Mouse (Mus musculus): ENCODE measurements around the gene 9330182L06Rik. TPM values are rescaled to one million over a fixed set of nuclear protein-coding genes. Genes with fewer than 3 reads are reported as not detected.

The 9330182L06Rik gene
- polyA plus RNA-seq, 1 experiment, result 15.2 TPM

- no peak for DNase-seq (ENCODE audit: extremely low spot score in 1 of 2, low spot score in 1 of 2)
These were observed 96.2 kb downstream of the 9330182L06Rik start for GRCm38 (mm10) chr5:9361982-9362661.

DNA sequence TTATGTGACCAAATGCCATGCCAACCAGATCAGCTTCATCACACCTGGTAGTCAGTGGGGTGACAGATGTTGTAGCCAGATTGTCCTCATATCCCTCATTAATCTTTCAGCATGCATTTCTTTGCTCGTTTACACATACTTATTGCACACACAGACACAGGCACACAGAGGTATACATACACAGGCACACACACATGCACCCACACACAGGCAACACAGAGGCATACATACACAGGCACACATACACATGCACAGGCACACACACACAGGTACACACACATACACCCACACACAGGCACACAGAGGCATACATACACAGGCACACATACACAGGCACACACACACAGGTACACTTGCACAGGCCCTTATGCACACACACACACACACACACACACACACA is 99.0 kb downstream of the 9330182L06Rik start:
- no peak for DNase-seq (ENCODE audit: extremely low spot score in 1 of 2, low spot score in 1 of 2)

DNA sequence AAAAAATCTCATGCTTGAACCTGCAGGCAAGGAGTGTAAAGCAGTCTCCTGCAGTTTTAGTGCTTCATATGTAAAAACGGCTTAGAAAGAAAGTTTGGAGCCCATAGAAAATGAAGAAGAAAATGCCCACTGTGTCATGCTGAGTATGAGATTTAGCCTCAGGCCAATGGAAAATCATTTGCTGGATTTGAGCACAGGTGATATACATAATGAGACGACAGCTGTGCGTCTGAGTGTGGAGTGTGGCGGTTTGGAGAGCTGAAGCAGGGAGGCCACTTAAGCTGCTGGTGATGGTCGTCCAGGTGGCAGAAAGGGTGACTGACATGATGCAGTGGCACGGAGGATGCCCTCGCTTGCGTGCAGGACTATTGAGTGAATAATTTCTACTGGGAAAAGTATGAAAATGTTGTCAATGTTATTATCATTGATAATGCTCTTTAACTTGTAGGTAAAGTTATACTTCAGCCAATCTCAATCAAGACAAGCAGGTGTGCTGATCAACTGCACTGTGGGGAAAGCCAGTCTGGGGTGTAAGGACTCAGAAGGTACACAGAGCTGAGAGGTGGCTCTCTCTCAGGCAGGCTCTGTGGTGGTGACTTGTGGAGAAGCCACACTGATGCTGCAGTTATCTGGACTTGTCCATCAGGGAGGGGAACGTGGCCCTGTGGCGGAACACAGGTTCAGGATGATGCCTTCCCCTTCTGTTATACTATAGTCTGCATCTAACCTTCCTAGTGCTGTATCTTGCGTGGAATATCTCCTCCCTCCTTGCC is 102.2 kb downstream of the 9330182L06Rik start:
- DNase-seq (ENCODE audit: extremely low spot score in 1 of 2, low spot score in 1 of 2), result no peak

DNA sequence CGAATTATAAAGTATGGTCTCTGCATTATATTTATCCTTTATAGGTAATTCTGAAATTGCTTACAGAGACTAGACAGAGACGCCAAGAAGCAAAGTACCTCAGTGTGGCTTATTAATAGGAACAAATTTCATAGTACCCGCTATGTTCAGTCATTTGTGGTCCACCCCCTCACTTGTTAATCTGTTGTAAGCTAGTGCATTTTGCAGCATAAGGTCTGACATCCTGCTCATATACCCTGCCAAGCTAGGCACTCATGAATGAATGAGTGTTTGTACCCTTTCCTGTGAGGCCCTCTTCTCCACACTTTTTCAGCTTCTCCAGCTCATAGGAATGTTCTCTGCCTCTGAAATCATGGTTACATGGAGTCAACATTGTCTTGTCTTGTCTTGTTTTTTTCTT is 105.2 kb downstream of the 9330182L06Rik start:
- no peak for DNase-seq (ENCODE audit: extremely low spot score in 1 of 2, low spot score in 1 of 2)

DNA sequence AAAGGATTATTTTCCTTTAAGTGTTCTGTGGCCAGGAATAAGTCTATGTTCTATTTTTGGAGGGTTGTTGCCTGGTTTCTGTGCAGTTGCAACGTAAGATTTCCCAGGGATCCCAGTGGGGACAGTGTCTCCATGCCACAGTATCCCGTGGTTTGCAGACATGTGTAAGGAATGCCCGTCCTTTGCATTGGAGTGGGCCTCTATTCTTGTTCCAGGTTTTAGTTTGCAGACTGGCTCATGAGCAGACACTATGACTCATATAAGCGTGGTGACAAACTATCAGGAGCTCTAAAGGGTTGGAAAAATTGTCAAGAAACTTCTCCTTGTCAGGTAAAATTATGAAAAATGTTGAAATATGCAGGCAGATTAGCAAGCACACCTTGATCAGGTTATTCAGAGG is 107.4 kb downstream of the 9330182L06Rik start:
- peak in 1 of 2 experiments; percentile 38 for DNase-seq (ENCODE audit: extremely low spot score in 1 of 2, low spot score in 1 of 2)

DNA sequence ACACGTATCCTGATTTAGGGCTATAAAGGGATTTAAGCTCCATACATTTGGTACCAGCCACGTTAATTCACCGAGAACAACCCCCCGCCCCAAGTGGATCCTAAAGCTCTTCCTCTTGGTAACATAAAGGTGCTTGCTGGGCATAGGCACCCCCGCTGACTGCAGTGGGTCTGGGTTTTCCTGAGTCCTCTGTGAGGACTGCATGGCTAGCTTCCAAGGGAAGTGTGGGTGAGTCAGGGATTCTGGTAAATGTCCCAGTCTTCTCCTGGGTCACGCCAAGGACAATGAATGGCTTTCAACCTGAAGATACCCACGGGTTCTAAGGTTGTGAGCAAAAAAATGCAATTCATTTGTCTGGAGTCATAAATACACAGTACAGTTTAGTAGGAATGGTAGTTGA is 124.0 kb downstream of the 9330182L06Rik start:
- no peak for DNase-seq (ENCODE audit: extremely low spot score in 1 of 2, low spot score in 1 of 2)

GRCm38 (mm10) chr5:9391858-9392393 is 126.0 kb downstream of the 9330182L06Rik start:
- no peak for DNase-seq (ENCODE audit: extremely low spot score in 1 of 2, low spot score in 1 of 2)

GRCm38 (mm10) chr5:9417098-9417497 is 151.2 kb downstream of the 9330182L06Rik start:
- no peak for DNase-seq (ENCODE audit: extremely low spot score in 1 of 2, low spot score in 1 of 2)

GRCm38 (mm10) chr5:9417802-9418201 is 151.9 kb downstream of the 9330182L06Rik start:
- no peak for DNase-seq (ENCODE audit: extremely low spot score in 1 of 2, low spot score in 1 of 2)

- peak in 1 of 2 experiments; percentile 61 for DNase-seq (ENCODE audit: extremely low spot score in 1 of 2, low spot score in 1 of 2)
These were observed 154.0 kb downstream of the 9330182L06Rik start for GRCm38 (mm10) chr5:9419964-9420363.

DNA sequence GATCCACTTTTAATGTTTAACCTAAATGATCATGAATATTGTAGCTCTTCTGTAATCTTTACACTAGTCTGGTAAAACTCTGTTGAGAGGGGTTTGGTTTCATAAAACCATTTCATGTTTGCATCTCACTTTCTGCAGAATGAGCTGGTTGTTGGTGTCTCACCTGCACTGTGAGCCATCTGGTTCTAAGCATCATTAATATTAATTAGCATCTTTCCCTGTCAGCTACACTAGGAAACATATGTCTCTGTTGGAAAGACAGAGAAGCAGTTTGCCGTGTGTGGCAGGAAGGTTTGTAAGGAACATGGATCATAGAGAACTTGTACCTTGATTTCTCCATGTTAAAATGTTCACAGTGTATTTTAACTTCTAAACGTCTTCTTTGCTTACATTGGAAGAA is 158.5 kb downstream of the 9330182L06Rik start:
- DNase-seq (ENCODE audit: extremely low spot score in 1 of 2, low spot score in 1 of 2), result no peak

GRCm38 (mm10) chr5:9427165-9427564 is 161.2 kb downstream of the 9330182L06Rik start:
- DNase-seq (ENCODE audit: extremely low spot score in 1 of 2, low spot score in 1 of 2), result no peak

GRCm38 (mm10) chr5:9427581-9428241 is 161.8 kb downstream of the 9330182L06Rik start:
- peak; percentile 20 to 84 for DNase-seq (ENCODE audit: extremely low spot score in 1 of 2, low spot score in 1 of 2)

DNA sequence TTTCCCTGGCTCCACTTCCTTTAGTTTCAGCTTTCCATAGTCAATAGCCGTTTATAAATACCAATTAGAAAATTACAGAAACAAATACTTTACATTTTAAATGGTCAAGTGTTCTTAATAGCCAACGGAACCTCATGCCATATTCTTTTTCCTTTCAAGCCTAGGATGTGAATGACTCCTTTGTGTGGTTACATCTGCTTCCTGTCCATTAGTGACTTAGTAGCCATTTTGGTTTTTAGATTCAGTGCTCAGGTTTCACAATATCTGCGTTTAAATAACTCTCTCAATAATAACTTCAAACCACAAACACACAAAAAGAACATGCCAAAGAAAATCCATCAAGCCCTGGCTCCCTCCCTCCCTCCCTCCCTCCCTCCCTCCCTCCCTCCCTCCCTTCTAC is 162.8 kb downstream of the 9330182L06Rik start:
- no peak for DNase-seq (ENCODE audit: extremely low spot score in 1 of 2, low spot score in 1 of 2)

DNA sequence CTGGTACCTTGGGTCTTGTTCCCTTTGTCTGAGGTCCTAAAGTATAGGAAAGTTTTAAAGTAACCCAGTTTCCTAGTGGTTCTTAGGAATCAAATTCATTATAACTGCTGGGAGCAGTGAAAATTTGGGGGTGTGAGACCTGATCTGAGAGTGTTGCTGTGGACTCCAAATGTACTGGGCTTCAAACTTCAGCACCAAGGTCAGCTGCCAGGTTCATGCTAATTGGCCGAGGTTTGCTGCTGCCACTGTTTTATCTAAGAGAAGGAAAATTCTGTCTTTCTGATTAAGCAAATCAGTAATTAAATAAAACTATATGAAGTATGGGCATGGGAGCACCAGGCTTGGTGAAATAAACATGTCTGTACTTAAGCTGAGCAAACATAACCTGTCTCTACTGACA is 180.2 kb downstream of the 9330182L06Rik start:
- no peak for DNase-seq (ENCODE audit: extremely low spot score in 1 of 2, low spot score in 1 of 2)

DNA sequence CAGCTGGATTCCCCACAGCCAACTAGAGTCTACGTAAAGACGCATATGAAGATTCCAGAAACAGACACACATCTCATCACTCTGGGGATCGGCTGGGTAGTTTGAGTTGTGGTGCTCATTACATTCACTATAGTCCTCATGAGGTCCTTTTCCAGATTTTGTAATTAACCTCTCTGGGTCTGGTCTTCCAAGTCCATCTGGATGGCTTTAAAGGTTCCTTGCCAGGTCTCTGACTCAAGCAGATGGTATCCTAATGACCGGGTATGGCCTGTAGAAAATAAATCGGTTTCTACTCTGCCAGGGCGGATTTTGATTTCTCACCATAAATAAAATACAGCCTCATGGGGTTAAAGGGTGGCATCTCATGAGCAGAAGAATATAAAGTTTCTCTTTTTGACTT is 183.0 kb downstream of the 9330182L06Rik start:
- no peak for DNase-seq (ENCODE audit: extremely low spot score in 1 of 2, low spot score in 1 of 2)

DNA sequence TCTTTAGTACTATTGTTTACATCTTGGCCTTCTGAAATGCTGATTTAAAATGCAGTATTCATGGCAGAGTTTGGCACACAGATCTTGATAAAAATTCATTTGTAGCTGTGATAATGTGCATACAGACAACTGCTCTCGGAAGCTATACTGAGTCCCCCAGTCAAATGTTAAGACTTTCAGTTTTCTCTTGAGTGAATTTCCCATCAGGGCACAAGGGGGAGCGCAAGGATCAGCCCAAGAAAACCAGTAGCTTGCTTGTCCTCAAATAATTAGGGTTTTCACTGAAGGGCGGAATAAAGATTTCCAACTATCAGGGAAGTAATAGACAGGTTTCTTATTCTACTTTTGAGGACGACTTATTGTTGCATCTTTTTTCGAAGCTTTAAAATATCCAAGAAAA is 183.7 kb downstream of the 9330182L06Rik start:
- DNase-seq (ENCODE audit: extremely low spot score in 1 of 2, low spot score in 1 of 2), result peak; percentile 23 to 80

- DNase-seq (ENCODE audit: extremely low spot score in 1 of 2, low spot score in 1 of 2), result peak in 1 of 2 experiments; percentile 35
These were observed 187.4 kb downstream of the 9330182L06Rik start for GRCm38 (mm10) chr5:9453298-9453697.

GRCm38 (mm10) chr5:9477587-9477986 is 211.7 kb downstream of the 9330182L06Rik start:
- no peak for DNase-seq (ENCODE audit: extremely low spot score in 1 of 2, low spot score in 1 of 2)

DNA sequence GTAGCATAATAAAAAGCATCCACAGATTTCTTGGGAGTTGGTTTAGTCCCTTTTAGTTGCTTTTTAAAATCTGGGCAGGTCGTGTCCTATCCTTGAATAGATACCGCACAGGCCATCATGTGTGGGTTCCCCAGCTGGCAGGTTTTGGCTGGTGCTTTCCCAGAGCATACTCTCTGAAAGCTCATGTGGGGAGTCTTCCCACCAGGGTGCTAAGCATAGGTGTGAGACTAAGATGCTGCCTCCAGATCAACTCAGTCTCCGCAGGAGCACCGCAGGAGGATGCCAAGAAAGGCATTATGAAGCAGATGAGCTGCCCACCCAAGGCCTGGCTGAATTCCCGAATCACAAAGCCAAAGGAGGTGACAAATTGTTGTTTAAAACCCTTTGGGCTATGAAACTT is 229.5 kb downstream of the 9330182L06Rik start:
- DNase-seq (ENCODE audit: extremely low spot score in 1 of 2, low spot score in 1 of 2), result peak; percentile 84 to 90

GRCm38 (mm10) chr5:9497235-9497634 is 231.3 kb downstream of the 9330182L06Rik start:
- no peak for DNase-seq (ENCODE audit: extremely low spot score in 1 of 2, low spot score in 1 of 2)

Measured in frontal cortex, adult 2 months (tissue).